Mouse (Mus musculus): ENCODE data around the gene Il17rc.

Gene Il17rc

DNA sequence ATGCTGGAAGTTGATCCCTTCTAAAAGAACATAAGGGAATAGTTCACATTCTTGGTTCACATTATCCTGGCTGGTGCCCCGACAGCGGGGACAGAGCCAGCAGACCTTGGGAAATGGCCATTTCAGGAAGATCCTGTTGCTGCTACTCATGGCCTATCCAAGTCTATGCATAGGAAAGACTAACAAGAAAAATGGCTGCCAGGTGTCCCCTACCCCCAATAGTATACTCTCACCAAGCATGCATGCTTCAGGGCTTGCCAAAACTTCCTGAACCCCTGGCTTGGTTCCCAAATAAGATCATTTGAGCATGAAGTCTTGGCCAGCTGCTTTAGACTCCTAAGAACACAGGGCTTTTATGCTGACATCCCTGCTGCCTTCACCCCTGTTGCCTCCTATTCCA, 19.4 kb upstream of the Il17rc start:
- no peak for DNase-seq (ENCODE audit: low read depth, low spot score)

DNA sequence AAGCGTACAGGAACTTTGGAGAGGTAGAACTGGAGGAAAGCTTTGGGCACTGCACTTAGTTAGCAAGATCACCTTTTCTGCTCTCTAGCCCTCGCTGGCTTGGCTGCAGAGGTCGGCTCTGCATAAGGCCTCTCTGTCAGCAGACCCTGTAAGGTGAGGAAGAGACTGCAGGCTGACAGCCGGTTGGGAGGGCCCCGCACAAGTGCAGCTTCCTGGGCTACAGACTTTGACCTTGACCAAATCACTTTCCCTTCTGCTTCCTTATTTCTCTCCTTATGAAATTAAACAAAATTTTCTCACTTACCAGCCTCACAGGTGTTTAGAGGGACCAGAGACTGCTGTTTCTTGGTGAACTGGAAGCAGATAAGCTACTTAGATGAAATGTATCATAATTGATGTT, 16.2 kb upstream of the Il17rc start:
- DNase-seq (ENCODE audit: low read depth, low spot score), result no peak

DNA sequence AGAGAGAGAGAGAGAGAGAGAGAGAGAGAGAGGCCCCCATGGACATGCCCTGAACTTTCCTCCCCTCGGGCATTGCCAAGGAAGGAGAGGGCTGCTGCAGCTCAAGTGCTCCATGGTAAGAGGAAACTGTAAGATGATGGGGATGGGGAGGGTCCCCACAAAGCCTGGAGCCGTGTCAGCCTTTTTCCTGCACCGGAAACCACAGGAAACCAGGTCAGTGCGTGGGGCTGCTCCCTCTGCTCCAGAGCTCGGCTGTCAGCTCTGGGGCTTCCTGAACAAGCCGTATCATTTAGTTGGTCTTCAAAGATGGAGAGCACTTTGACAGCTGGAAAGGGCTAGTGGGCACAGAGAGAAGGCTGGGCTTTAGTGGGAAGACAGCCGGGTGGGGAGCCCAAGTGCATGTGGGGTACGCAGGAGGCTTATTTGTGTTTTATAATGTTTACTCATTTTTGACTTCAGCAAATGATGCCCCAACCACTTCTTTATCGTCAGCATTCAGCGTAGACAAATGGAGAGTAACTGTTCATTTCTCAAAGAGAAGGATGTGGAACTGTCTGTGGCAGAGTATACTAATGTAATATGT, 13.2 kb upstream of the Il17rc start, which contains the start of gene Il17re:
Gene Il17re, plus strand, starts transcription at position 533 of the 583 bp plus-strand sequence.
- DNase-seq (ENCODE audit: low read depth, low spot score), result no peak

DNA sequence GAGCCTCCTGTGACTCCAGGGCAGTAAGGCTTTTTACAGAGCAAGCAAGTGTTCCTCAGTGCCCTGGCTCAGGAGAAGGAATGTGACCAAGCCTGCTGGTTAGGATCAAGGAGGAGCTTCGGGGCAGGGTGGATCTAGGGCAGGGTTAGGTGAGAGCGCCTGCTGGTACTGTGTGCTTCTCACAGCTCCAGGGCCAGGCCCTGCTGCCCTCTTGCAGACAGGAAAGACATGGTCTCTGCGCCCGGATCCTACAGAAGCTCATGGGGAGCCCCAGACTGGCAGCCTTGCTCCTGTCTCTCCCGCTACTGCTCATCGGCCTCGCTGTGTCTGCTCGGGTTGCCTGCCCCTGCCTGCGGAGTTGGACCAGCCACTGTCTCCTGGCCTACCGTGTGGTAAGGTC, 12.6 kb upstream of the Il17rc start:
- no peak for DNase-seq (ENCODE audit: low read depth, low spot score)

DNA sequence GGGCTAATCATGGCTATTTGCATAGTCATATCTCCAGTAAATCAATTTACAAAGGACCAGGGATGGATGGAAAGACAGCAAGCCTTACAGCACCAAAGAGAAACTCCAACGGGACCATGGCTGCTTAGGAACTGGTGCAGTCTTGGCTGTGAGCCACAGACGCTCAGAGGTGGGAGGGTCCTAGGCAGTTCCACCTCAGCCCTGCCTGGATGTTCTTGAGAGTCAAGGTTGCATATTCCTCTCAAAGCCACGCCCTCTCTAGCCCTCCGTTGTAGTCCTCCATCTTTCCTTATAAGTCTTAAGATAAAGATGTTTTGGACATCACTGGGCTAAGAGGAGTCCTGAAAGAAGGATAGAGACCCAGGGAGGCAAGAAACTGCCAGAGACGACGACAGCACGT, 7.2 kb upstream of the Il17rc start:
- DNase-seq (ENCODE audit: low read depth, low spot score), result no peak

DNA sequence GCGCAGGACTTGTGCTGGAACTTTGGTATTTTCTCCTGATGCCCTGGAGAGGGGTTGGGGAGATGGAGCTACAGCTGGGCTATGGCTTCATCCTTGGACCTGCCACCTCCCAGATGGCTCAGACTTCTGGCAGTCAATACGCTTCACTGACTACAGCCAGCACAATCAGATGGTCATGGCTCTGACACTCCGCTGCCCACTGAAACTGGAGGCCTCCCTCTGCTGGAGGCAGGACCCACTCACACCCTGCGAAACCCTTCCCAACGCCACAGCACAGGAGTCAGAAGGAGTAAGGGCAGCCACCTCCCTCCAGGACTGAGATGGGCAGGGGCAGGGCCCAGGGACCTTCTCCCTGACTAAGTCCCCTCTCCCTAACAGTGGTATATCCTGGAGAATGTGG, 5.6 kb upstream of the Il17rc start:
- DNase-seq (ENCODE audit: low read depth, low spot score), result no peak

- no peak for DNase-seq (ENCODE audit: low read depth, low spot score)
These were observed 2.7 kb upstream of the Il17rc start for GRCm38 (mm10) chr6:113468512-113468911.

DNA sequence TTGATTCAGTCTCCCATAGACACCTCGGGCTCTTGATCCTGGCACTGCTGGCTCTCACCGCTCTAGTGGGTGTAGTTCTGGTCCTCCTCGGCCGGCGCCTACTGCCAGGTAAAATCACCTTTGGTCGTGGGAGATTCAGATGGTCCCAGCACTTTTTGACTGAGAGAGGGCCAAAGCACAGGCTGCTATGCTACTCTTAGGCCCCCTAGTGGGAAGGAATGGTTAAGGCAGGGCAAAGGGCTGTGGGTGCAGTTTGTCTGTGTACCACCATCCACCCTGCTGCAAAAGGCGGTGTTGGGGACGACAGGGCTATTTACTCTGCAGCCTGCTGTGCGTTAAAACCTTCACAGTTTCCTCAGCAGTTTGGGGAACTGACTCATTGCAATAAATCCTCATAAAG, 2.2 kb upstream of the Il17rc start:
- DNase-seq (ENCODE audit: low read depth, low spot score), result no peak

DNA sequence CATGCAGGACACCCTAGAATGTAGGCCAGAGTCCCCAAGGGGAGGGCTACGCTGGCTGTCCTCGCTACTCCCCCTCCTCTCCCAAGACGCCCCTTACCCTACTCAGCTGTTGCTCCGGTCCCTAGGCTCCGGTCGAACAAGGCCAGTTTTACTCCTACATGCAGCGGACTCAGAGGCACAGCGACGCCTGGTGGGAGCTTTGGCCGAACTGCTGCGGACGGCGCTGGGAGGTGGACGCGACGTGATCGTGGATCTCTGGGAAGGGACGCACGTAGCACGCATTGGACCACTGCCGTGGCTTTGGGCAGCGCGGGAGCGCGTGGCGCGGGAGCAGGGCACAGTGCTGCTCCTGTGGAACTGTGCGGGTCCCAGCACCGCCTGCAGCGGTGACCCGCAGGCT, 1.8 kb upstream of the Il17rc start:
- peak; percentile 57 for DNase-seq (ENCODE audit: low read depth, low spot score)

DNA sequence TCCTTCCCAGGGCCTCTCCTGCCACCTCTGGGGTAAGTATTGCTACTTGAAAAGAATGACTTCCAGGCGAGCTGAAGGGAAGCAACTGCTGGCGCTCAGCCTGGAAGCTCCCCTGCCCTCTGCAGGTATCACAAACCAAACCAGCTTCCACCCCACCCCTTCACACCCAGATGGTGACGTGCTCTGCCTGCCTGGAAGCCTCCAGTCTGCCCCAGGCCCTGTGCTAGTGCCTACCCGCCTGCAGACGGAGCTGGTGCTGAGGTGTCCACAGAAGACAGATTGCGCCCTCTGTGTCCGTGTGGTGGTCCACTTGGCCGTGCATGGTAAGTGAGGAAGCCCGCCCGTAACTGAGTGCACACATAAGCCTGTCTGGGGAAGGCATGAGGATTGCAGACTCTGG, 834 bp downstream of the Il17rc start:
- DNase-seq (ENCODE audit: low read depth, low spot score), result no peak

GRCm38 (mm10) chr6:113473246-113473645, 2.0 kb downstream of the Il17rc start:
- no peak for DNase-seq (ENCODE audit: low read depth, low spot score)

- DNase-seq (ENCODE audit: low read depth, low spot score), result no peak
These were observed 2.5 kb downstream of the Il17rc start for GRCm38 (mm10) chr6:113473715-113474114.

- no peak for DNase-seq (ENCODE audit: low read depth, low spot score)
These were observed 6.1 kb downstream of the Il17rc start for GRCm38 (mm10) chr6:113477353-113477752.

DNA sequence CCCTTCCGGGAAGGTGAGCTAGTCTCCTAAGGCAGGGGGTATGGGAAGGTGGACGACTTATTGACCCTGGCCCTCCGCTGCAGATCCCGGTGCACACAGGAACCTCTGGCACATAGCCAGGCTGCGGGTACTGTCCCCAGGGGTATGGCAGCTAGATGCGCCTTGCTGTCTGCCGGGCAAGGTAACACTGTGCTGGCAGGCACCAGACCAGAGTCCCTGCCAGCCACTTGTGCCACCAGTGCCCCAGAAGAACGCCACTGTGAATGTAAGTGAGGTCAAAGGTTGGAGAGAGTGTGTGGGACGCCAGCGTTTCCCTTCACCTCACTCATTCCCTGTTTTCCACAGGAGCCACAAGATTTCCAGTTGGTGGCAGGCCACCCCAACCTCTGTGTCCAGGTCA, 7.7 kb downstream of the Il17rc start:
- no peak for DNase-seq (ENCODE audit: low read depth, low spot score)

DNA sequence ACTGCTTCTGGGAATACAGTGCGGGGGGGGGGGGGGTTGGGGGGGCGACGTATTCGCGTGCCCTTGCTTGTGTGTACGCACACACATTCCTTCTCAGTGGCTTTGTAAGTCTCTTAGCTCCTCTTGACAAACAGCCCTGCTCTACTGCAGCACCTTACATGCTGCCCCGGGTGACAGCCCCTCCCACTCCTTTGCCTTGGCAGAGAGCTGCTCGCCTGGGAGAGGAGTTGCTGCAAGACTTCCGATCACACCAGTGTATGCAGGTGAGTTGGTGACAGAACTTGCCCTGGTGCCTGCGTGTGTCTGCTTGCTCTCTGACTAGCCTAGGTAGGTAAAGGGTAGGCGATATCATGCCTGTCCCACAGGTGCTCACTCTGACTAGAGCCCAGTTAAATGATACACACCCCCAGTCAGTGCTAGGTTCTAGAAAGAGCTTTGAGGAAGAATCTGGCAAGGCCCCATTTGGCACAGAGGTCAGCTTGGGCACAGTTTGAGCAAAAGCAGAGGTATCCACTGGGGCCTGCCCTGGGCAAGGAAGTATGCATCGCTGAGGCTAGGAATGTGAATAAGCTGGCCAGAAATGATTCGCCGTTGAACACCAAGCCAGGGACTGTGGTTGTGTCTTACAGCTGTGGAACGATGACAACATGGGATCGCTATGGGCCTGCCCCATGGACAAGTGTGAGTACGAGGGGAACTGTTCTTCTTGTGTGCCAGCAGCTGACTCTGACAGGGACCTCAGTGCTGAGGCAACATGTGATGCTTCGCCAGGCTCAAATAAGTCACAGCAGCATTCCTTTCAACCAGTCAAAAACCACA, 9.5 kb downstream of the Il17rc start:
- DNase-seq (ENCODE audit: low read depth, low spot score), result peak; percentile 60

- peak; percentile 38 for DNase-seq (ENCODE audit: low read depth, low spot score)
These were observed 11.4 kb downstream of the Il17rc start for GRCm38 (mm10) chr6:113482477-113483099.

DNA sequence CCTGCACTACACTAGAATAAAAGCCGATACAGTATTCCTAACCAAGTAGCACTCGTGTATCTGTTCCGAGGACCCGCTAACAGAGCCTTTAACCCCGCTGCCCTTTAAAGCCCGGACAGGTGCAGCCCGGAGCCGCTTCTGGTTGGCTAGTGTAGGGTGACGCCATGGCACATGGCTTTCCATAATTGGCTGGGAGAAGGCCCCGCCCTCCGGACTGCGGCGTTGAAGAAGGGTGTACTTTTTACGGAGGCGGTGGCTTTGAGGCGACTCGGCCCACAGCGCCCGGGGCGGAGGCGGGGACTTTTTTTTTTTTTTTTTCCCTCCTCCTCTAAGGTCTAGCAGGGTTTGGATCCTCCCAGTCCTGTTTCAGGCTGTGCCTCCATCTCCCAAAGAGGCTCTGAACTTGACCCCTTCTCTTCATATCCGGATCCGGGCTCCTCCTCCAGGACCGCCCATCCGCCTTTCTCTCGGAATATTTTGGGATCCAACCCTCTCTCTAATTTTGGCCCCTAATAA, 11.9 kb downstream of the Il17rc start, which contains the start of gene Creld1:
Gene Creld1, plus strand, starts transcription at position 198 of the 516 bp plus-strand sequence.
- DNase-seq (ENCODE audit: low read depth, low spot score), result peak; percentile 97

DNA sequence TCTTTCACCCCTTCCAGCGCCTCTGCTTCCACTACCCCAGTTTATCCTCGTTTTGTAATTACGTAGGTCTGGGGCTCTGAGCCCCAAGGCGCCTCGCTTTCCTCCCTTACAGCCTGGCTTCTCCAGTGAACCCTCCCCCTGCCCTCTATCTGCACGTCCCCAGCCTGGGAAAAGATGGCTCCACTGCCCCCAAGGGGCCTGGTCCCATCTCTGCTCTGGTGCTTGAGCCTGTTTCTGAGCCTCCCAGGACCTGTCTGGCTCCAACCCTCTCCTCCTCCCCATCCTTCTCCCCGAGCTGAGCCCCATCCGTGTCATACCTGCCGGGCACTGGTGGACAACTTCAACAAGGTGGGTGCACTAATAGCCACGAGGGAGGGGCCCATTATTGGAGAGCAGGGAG, 12.5 kb downstream of the Il17rc start:
- DNase-seq (ENCODE audit: low read depth, low spot score), result no peak

DNA sequence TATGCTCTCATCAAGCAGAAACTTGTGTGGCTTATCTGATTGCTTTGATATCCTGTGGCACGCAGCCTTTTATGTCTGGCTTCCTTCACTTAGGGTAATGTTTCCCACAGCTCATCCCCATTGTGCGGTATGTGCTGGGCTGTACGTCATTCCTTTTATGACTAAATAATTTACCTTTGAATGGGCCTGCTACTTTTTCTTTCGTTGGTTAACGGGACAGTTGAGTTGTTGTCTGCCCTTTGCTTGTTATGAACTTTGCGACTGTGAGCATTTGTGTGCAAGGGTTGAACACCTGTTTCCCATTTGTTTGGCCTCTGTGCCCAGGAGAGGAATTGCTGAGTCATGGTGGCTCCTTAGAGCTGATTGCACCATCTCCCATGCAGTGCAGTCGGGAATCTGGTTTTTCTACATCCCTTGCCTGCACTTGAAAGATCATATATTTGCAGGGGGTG, 15.9 kb downstream of the Il17rc start:
- peak; percentile 72 for DNase-seq (ENCODE audit: low read depth, low spot score)

GRCm38 (mm10) chr6:113489410-113489809, 18.2 kb downstream of the Il17rc start:
- no peak for DNase-seq (ENCODE audit: low read depth, low spot score)

DNA sequence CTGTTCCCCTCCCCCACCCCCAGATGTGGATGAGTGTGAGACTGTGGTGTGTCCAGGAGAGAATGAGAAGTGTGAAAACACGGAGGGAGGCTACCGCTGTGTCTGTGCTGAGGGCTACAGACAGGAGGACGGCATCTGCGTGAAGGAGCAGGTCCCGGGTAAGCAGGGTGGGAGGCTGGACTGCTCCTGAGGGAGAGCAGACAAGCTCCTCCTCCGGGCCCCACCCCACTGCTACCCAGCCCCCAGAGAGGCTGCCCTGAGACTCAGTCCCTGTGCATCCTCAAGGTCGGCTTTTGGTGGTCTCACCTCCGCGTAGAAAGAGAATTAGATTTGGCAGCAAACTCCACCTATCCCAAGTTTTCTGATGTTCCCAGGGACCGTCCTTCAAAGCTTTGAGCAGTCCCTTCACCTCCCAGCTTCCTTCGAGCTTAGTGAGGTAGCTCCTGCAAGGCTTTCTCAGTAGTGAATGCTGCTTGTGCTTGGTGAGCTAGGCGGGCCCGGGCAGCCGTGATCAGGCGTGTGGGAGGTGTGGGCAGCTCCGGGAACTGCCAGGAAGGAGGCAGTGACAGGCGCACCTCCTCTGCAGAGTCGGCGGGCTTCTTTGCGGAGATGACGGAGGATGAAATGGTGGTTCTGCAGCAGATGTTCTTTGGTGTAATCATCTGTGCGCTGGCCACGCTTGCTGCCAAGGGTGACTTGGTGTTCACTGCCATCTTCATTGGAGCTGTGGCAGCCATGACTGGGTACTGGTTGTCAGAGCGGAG, 21.1 kb downstream of the Il17rc start:
- no peak for DNase-seq (ENCODE audit: low read depth, low spot score)
